Mouse (Mus musculus): ENCODE measurements at regions not wholly inside any gene's neighbourhood (a gene's known extent, or its start where the extent isn't known, plus 50 kb on each side); places are given as distances from the start of the nearest gene placed in this dataset.

DNA sequence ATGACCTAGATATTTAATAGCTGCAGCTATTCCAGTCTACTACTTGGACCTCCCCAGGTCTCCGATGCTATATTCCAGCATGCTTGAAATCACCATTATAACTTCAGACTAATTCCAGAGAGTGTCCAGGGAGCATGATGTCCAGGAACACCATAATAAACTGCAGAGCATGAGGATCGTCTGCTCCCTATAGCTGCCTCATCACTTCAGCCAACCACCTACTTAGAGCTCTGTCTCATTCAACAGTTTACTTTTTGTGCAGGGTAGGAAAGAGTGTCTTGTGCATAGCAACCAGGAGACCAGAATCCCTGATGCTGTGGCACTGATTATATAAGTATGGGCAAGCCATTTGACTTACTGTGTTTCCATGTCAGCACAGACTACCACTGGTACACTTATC, 379.2 kb upstream of the Mef2c start:
- Histone ChIP-seq H3K27ac (no peak overlapping the region), H3K4me1 (no peaks in the 10 kb centered on the region), H3K36me3 (replicated peaks) (no peaks in the 10 kb centered on the region), H3K4me3 (no peak overlapping the region), H3K27me3 (ENCODE audit: poor library complexity, severe bottlenecking) (peaks cover 18% of the 10 kb centered on the region), H3K9me3 (no peaks in the 10 kb centered on the region)
- 89% methylated on average over 2 of the region's 2 CpGs for WGBS
- no peak for DNase-seq (ENCODE audit: extremely low spot score, low spot score)

DNA sequence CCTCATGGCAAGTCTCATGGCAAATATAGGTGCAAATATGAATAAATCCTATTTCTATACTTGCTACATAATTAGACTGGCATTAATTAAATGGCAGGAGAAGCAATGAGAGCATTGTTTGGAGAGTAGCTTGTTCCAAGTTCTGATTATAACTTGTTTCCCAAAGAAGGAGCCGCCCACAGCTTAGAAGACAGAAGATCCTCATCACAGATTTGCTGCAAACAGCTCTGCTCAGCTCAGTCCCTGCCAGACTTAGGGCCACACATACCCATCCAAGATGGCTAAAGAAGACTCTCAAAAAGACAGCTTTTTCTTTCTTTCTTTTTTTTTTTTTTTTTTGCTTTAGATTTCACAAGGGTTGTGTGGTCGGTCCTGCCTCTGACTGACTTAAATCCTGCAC, 377.4 kb upstream of the Mef2c start:
- Histone ChIP-seq H3K36me3 (replicated peaks) (no peaks in the 10 kb centered on the region), H3K9me3 (no peaks in the 10 kb centered on the region), H3K4me1 (peaks cover 10% of the 10 kb centered on the region), H3K4me3 (no peak overlapping the region), H3K27ac (no peak overlapping the region), H3K27me3 (ENCODE audit: poor library complexity, severe bottlenecking) (peaks cover 28% of the 10 kb centered on the region)
- 95% methylated on average over 2 of the region's 2 CpGs for WGBS
- no peak for DNase-seq (ENCODE audit: extremely low spot score, low spot score)

DNA sequence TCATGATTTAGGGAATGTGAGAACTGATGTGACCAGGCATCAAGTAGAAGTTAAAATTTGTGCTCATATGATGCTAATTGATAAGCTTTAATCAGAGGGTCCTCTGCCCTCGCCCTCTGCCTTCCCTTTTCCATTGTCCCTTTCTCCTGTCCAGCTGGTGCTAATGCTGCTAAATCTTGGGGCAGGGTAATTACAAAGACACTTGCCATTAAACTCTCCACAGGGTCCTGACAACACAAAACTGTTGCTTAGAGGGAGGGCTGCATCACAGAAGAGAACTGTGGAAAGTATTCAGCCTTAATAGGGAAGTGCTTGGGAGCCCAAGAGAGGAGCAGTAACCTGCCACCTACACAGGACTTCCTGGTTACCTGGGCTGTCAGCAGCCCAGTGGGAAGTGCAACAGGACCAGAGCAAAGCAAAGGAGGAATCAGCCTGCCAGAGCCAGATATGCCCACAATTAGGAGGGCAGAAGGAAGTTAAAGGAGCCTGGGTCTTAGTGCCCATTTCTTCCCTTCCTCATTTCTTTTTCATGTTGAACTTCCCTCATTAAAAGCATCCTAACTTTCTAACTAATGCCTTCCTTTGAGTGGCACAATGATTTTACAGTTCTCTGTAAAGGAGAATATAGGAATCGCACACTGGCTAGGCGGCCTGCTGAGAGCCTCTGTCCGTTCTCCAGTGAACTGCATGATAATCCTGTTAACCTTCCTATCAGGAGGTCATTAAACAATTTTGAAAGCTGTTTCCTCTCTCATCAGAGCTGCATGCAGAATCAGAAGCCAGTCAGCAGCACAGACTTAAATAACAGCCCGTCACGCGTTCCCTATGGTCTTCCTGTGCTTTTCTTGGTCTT, 372.5 kb upstream of the Mef2c start:
- Histone ChIP-seq H3K27me3 (ENCODE audit: poor library complexity, severe bottlenecking) (peaks cover 48% of the 10 kb centered on the region), H3K9me3 (no peaks in the 10 kb centered on the region), H3K4me1 (peaks cover 26% of the 10 kb centered on the region), H3K27ac (no peak overlapping the region), H3K4me3 (no peak overlapping the region; the same call in 1 of the 2 replicates), H3K36me3 (replicated peaks) (no peaks in the 10 kb centered on the region)
- DNase-seq (ENCODE audit: extremely low spot score, low spot score), result peak; percentile 18
- 11% methylated on average over 7 of the region's 7 CpGs for WGBS

DNA sequence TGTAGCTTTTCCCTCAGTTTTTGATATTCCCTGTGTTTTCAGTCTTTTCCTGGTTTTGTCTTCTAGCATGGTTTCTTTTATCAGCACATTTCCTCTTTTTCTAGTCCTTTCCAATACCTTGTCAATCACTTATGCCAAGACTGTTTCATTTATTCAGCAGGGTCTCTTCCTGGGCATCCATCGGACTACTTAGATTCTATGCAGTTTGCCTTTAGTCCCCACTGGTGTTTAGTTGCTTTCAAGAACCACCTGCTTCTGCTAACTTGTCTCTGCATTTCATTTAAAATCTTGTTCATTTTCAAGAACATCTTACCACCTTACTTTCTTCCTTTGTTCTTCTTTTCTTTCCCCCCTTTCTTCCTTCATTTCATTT, 371.9 kb upstream of the Mef2c start:
- Histone ChIP-seq H3K4me3 (no peak overlapping the region; the same call in 1 of the 2 replicates), H3K4me1 (peaks cover 26% of the 10 kb centered on the region), H3K27me3 (ENCODE audit: poor library complexity, severe bottlenecking) (peaks cover 48% of the 10 kb centered on the region), H3K36me3 (replicated peaks) (no peaks in the 10 kb centered on the region), H3K27ac (no peak overlapping the region), H3K9me3 (no peaks in the 10 kb centered on the region)
- no peak for DNase-seq (ENCODE audit: extremely low spot score, low spot score)
- 29% methylated on average over 1 of the region's 1 CpGs for WGBS

DNA sequence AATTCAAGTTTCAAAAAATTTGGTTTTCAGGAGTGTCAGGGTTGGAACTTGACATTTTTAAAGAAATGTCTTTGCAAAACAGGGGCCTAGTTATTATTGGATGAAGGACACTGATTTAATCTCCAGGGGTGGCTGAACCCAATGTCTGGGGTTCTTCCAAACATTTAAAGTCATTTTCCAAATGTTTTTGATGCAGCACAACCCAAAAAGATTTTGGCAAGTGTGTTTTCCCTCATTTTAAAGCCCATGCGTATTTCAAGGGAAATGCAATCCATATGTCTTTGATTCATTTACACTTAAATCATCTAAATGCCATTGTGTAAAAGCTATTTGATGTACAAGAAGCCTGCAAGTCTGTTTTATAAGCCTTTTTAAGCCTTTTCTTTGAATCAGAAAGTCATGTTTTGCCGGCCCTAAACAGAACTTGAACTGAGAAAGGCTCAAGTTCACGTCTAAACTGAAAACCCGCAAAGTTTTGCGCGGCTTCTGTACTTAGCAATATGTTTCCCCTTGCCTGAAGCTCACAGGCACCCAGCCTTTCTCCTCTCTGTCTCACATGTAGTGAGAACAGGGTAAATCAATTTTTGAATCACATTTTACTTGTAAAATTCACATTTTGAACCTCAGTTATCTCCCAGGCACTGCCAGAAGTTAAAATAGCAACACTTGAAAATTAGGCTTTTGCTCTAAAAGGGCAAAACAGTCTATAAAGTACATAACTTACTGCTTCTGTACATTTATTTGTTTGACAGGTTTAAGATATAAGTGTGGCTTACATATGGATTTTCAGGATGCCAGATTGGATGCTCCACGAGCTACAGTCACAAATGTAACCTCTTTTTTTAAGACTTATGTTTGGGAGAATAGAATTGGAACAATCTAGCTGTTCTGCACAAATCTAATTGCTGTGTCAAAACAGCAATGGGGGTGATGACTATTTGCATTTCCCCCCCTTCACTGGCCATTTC, 370.9 kb upstream of the Mef2c start:
- WGBS, result 77% methylated on average over 7 of the region's 7 CpGs
- Histone ChIP-seq H3K27ac (no peak overlapping the region), H3K9me3 (no peaks in the 10 kb centered on the region), H3K36me3 (replicated peaks) (no peaks in the 10 kb centered on the region), H3K4me3 (no peak overlapping the region), H3K27me3 (ENCODE audit: poor library complexity, severe bottlenecking) (peaks cover 45% of the 10 kb centered on the region), H3K4me1 (peaks cover 26% of the 10 kb centered on the region)
- DNase-seq (ENCODE audit: extremely low spot score, low spot score), result no peak

DNA sequence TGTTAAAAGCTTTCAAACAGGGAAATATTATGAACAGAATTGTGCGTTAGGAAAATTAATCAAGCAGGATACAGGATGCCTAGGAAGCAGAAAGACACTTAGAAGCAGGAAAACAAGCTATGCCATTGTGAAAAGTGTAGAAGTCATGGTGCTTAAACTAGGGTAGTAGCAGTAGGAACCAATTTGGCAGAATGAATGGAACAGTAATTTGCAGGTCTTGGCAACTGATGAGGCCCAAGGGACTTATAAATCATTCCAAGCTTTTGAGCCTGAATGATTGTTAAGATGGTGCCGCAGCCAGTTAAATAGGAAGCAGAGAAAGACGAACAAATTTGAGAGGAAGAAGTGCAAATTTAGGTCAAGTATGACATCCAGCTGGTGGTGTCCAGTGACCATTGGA, 360.5 kb upstream of the Mef2c start:
- H3K4me1 ChIP-seq, result no peaks in the 10 kb centered on the region
- H3K27ac ChIP-seq, result no peak overlapping the region
- 84% methylated on average over 3 of the region's 3 CpGs for WGBS
- H3K27me3 ChIP-seq (ENCODE audit: poor library complexity, severe bottlenecking), result no peaks in the 10 kb centered on the region
- DNase-seq (ENCODE audit: extremely low spot score, low spot score), result no peak
- H3K4me3 ChIP-seq, result no peak overlapping the region
- no peaks in the 10 kb centered on the region for H3K9me3 ChIP-seq
- H3K36me3 ChIP-seq (replicated peaks), result no peaks in the 10 kb centered on the region

DNA sequence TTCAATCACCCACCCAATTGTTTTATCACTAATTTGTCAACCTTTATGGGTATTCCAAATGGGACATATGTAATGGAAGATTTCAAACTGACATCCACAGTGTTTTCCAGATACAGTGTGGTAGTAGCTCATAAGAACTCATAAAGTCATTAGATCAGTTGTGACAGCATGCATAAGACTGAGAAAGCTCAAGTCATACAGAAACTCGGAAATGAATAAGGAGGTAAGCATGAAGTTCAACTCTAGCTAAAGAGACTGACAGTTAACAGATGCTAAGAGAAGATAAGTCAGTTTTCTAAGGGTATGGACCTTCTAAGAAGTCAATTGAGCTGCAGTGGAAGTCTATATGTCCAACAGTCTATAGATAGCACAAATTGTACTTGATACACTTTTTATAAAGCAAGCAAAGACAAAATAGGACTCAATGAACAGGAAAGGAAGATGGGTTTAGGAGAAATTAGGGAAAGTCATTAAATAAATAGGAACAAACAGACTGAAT, 349.2 kb upstream of the Mef2c start:
- Histone ChIP-seq H3K27ac (no peak overlapping the region), H3K27me3 (ENCODE audit: poor library complexity, severe bottlenecking) (no peaks in the 10 kb centered on the region), H3K36me3 (replicated peaks) (no peaks in the 10 kb centered on the region), H3K9me3 (no peaks in the 10 kb centered on the region), H3K4me1 (no peaks in the 10 kb centered on the region), H3K4me3 (no peak overlapping the region)
- WGBS, result 80% methylated on average over 1 of the region's 1 CpGs
- DNase-seq (ENCODE audit: extremely low spot score, low spot score), result no peak

DNA sequence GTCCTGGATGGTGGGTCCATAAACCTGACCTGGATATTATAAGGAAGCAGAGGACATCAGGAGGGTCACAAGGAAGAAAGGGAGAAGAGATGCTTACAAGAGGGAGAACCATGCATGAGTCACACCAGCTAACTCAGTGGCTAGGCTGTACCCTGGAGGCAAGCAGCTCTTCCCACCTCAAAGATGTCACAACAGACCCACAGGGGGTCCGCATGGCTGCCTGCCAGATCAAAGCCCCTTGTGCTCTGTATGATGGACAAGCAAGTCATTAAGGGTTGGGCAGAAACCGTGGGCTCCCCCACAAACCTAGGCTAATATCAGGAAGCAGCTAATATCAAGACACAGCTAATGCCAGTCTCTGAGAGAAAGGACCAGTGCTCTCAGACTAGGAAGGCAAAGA, 343.9 kb upstream of the Mef2c start:
- Histone ChIP-seq H3K4me3 (no peak overlapping the region), H3K27ac (no peak overlapping the region), H3K36me3 (replicated peaks) (no peaks in the 10 kb centered on the region), H3K9me3 (no peaks in the 10 kb centered on the region), H3K4me1 (no peaks in the 10 kb centered on the region), H3K27me3 (ENCODE audit: poor library complexity, severe bottlenecking) (no peaks in the 10 kb centered on the region)
- WGBS, result 65% methylated on average over 2 of the region's 2 CpGs
- DNase-seq (ENCODE audit: extremely low spot score, low spot score), result no peak

DNA sequence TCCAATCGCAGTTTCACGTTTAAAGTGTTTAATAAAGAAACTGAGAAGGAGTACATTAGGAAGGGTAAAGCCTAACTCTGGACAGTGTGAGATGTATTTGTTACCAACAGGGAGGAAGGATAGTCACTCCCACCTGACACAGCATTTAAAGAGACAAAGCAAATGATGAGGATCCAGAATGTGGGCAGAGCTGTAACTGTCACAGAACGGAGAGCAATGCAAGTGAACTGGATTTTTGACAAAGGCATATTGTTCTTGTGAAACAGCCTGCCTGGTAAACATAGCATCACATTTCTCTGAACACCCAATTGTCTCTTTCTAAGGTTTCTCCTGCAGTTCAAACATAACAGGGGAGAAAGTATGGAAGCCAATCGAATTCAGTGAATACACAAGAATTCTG, 341.1 kb upstream of the Mef2c start:
- WGBS, result 87% methylated on average over 4 of the region's 4 CpGs
- Histone ChIP-seq H3K27ac (no peak overlapping the region), H3K27me3 (ENCODE audit: poor library complexity, severe bottlenecking) (no peaks in the 10 kb centered on the region), H3K9me3 (no peaks in the 10 kb centered on the region), H3K36me3 (replicated peaks) (no peaks in the 10 kb centered on the region), H3K4me3 (no peak overlapping the region), H3K4me1 (no peaks in the 10 kb centered on the region)
- DNase-seq (ENCODE audit: extremely low spot score, low spot score), result no peak

DNA sequence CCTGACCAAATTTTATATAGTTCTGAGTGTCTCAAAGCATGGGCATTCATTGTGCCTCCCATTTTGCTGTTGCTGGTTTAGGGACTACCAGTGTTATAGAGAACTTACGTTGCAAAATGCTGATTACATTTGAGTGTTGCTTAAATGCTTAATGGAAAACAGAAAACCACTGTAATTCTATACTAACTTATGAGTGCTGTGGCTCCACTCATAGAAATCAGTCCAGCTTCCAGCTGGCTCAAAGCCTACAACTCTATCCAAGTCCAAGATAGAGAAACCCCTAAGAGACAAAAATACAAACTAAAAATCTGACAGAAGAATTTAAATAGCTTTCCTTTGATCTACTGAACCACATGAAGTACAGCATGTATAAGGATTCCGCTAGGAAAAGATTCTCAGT, 328.7 kb upstream of the Mef2c start:
- 77% methylated on average over 2 of the region's 2 CpGs for WGBS

DNA sequence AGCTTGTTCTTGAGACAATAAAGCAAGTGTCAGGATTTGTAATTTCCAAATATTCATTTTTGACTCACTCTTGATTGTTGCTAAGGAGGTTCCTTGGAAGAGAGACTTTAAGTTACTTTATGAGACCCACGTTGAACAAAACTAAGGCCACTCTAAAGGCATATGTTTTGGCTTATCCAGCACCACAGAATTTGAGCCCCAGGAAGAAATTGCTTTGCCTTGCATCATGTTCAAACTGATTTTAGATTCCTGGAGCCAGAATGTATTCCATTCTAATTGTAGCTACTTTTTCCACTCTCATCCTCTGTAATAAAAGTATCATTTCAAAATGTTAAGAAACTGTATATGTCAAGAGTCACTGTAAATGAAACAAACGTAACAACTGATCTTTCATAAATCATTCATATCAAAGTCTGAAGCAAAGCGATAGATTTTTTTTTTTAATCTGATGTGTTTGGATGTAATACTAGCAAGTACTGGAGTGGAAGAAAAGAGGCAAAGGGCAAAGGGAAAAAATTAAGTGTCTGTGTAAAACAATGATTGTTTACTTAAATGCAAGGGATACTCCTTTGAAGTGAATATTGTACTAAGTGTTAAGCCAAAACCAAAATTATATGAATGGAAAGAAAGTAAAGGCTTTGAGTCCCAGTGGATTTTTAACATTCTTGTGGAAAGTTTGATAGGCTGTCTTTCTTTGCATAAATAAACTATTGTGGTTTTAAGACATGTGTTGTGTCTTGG, 301.7 kb upstream of the Mef2c start:
- WGBS, result 88% methylated on average over 3 of the region's 3 CpGs
- Histone ChIP-seq H3K36me3 (replicated peaks) (no peaks in the 10 kb centered on the region), H3K4me1 (no peaks in the 10 kb centered on the region), H3K27ac (no peak overlapping the region), H3K9me3 (no peaks in the 10 kb centered on the region), H3K27me3 (ENCODE audit: poor library complexity, severe bottlenecking) (no peaks in the 10 kb centered on the region), H3K4me3 (no peak overlapping the region)
- no peak for DNase-seq (ENCODE audit: extremely low spot score, low spot score)

More for the DNA sequence above, 328.7 kb upstream of the Mef2c start:
- H3K4me1 ChIP-seq, result no peaks in the 10 kb centered on the region
- no peaks in the 10 kb centered on the region for H3K9me3 ChIP-seq
- DNase-seq (ENCODE audit: extremely low spot score, low spot score), result no peak
- H3K27me3 ChIP-seq (ENCODE audit: poor library complexity, severe bottlenecking), result no peaks in the 10 kb centered on the region
- H3K36me3 ChIP-seq (replicated peaks), result no peaks in the 10 kb centered on the region
- H3K27ac ChIP-seq, result no peak overlapping the region
- H3K4me3 ChIP-seq, result no peak overlapping the region

DNA sequence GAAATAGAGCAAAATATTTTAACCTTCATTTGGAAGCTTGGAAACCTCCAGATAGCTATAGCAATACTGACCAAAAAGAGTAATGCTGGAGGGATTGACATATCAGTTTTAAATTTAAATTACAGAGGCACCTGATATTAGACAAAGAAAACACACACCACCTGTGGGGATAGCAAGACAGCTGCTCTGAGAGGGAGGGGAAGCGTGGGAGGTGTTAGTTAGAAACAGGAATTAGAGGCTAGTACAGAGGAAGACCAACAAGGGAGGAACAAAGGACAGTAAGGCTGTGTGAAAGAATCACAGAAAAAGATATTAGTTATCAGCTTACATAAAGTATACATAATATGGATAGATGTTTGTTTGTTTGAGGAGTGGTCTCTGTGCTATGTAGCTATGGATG, 297.2 kb upstream of the Mef2c start:
- 88% methylated on average over 1 of the region's 1 CpGs for WGBS

More for the DNA sequence above, 297.2 kb upstream of the Mef2c start:
- Histone ChIP-seq H3K27ac (no peak overlapping the region), H3K4me1 (no peaks in the 10 kb centered on the region), H3K36me3 (replicated peaks) (no peaks in the 10 kb centered on the region), H3K4me3 (no peak overlapping the region), H3K9me3 (no peaks in the 10 kb centered on the region), H3K27me3 (ENCODE audit: poor library complexity, severe bottlenecking) (no peaks in the 10 kb centered on the region)
- no peak for DNase-seq (ENCODE audit: extremely low spot score, low spot score)

All from forebrain, embryonic 10.5 days (tissue).